Mouse (Mus musculus) stomach, postnatal 0 days (tissue): ENCODE measurements around the gene Abcb8. TPM values are rescaled to one million over a fixed set of nuclear protein-coding genes. Genes with fewer than 3 reads are reported as not detected.

Source experiments
- ATAC-seq: fragments of 200-750 bp; cut with Nextera tagmentation; 2 replicates; pipeline ENCODE4 v1.8.0; 2017; ENCODE audit not compliant: low FRiP score, low TSS enrichment
- DNase-seq: peaks from one replicate; pipeline ENCODE4 v3.0.0-alpha.2; 2016; ENCODE audit warnings: low spot score
- H3K27ac ChIP-seq: fragments of 300-500 bp; sonication (generic); replicated peaks from 2 replicates; pipeline ENCODE4 v1.5.1; 2014; ENCODE audit warnings: mild to moderate bottlenecking, control low read depth
- H3K27me3 ChIP-seq: fragments of 300-500 bp; sonication (generic); 2 replicates; pipeline ENCODE4 v1.6.1; 2014; ENCODE audit warnings: low read length; ENCODE audit not compliant: control insufficient read depth, insufficient read depth
- H3K36me3 ChIP-seq: fragments of 300-500 bp; sonication (generic); 2 replicates; pipeline ENCODE4 v1.6.1; 2014; ENCODE audit warnings: low read length, mixed read lengths; ENCODE audit not compliant: control insufficient read depth, insufficient read depth
- H3K4me1 ChIP-seq: fragments of 300-500 bp; sonication (generic); replicated peaks from 2 replicates; pipeline ENCODE4 v1.6.1; 2014; ENCODE audit warnings: antibody characterized with exemption; ENCODE audit not compliant: control insufficient read depth, insufficient read depth
- H3K4me2 ChIP-seq: fragments of 300-500 bp; sonication (generic); replicated peaks from 2 replicates; pipeline ENCODE4 v1.6.1; 2014; ENCODE audit warnings: low read depth, mild to moderate bottlenecking, control low read depth, moderate library complexity
- H3K4me3 ChIP-seq: fragments of 300-500 bp; sonication (generic); 2 replicates; pipeline ENCODE4 v1.5.1; 2014; ENCODE audit warnings: low read depth, low read length, control low read depth
- H3K9ac ChIP-seq: fragments of 300-500 bp; sonication (generic); 2 replicates; pipeline ENCODE4 v1.6.1; 2014; ENCODE audit warnings: mild to moderate bottlenecking, low read length, control low read depth, mixed read lengths
- H3K9me3 ChIP-seq: fragments of 300-500 bp; sonication (generic); 2 replicates; pipeline ENCODE4 v1.6.1; 2016; ENCODE audit warnings: low read length; ENCODE audit not compliant: control insufficient read depth
- CTCF ChIP-seq: IDR thresholded peaks from 2 replicates; pipeline ENCODE4 v1.5.1; 2016; ENCODE audit warnings: antibody characterized with exemption, low read depth, mild to moderate bottlenecking, moderate library complexity
- EP300 ChIP-seq: optimal IDR thresholded peaks from 2 replicates; pipeline ENCODE3; 2016; ENCODE audit warnings: antibody characterized with exemption
- WGBS: fragments of 180-500 bp; shearing (Covaris S2); extraction: QIAGEN DNeasy Blood & Tissue Kit; methylation state at CpG from one replicate; pipeline ENCODE4 v1.1.7; 2014; 5-methylcytosine and 5-hydroxymethylcytosine counted together
- polyA plus RNA-seq: library from polyadenylated mRNA; unstranded; fragments of >200 nt; fragmentation: Nextera tagmentation; extraction: Ambion mirVana; gene quantifications from 2 replicates; pipeline ENCODE4 v1.2.1, GENCODE M21; 2015

Abcb8 gene
- polyA plus RNA-seq, 1 experiment from 2014 or later, result 29.3 TPM

DNA sequence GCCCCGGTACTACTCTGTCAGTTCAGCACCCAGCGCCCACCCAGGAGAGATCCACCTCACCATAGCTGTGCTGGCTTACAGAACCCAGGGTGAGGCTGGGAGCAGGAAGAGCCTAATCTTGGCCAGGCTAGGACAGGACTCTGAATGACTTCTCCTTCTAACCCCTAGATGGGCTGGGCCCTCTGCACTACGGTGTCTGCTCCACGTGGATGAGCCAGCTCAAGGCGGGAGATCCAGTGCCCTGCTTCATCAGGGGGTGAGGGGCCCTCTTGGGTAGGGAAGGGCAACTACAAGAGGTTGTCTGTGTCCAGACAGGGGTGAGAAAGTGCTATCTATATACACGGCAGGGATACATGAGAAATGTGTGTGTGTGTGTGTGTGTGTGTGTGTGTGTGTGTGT lies 12.0 kb upstream of the Abcb8 start:
- DNase-seq (no peak), ATAC-seq (no peak)
- H3K4me2 ChIP-seq, result no peak overlapping the region
- H3K36me3 ChIP-seq, result no peaks in the 10 kb centered on the region
- 69% methylated on average over 6 of the region's 6 CpGs for WGBS
- no peak overlapping the region for H3K27ac ChIP-seq
- no peak overlapping the region for H3K9ac ChIP-seq
- H3K27me3 ChIP-seq, result no peaks in the 10 kb centered on the region
- no peak overlapping the region for H3K4me3 ChIP-seq
- TF ChIP-seq CTCF (no peak), EP300 (no peak)
- no peaks in the 10 kb centered on the region for H3K9me3 ChIP-seq
- H3K4me1 ChIP-seq, result 0 out of 2 replicates have a peak, but pooled peaks cover 2% of the 10 kb centered on the region

DNA sequence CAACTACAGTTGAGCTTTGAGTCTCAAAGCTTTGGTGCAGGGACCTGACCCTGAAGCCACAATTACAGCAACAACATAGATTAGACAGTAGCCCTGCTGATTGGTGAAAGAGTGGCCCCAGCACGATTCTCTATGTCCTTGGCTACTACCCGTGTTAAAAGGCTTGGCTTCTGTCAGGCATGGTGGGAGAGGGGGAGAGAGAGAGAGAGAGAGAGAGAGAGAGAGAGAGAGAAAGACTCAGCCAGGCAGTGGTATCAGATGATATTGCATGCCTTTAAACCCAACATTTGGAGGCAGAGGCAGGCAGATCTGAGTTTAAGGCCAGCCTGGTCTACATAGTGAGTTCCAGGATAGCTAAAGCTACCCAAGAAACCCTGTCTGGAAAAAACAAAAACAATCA lies 11.5 kb upstream of the Abcb8 start:
- H3K36me3 ChIP-seq, result no peaks in the 10 kb centered on the region

GRCm38 (mm10) chr5:24383026-24383859 lies 10.2 kb upstream of the Abcb8 start:
- peak overlapping the region; percentile 38; the same call in 1 of the 2 replicates for H3K9ac ChIP-seq
- no peaks in the 10 kb centered on the region for H3K9me3 ChIP-seq
- H3K4me3 ChIP-seq, result peak overlapping the region; percentile 32
- 0 out of 2 replicates have a peak, but pooled peaks cover 5% of the 10 kb centered on the region for H3K4me1 ChIP-seq
- H3K27me3 ChIP-seq, result no peaks in the 10 kb centered on the region; the same call in 1 of the 2 replicates
- H3K36me3 ChIP-seq, result no peaks in the 10 kb centered on the region
- TF ChIP-seq EP300 (no peak), CTCF (peak; percentile 74)
- peak overlapping the region; percentile 59 for H3K4me2 ChIP-seq
- peak overlapping the region; percentile 24 for H3K27ac ChIP-seq
- WGBS, result 2% methylated on average over 34 of the region's 34 CpGs
- peak; percentile 94 for DNase-seq
- peak; percentile 90 for ATAC-seq

More for the DNA sequence above, 11.5 kb upstream of the Abcb8 start:
- no peak overlapping the region for H3K27ac ChIP-seq
- DNase-seq (no peak), ATAC-seq (no peak)
- no peak overlapping the region for H3K4me2 ChIP-seq
- H3K27me3 ChIP-seq, result no peaks in the 10 kb centered on the region
- TF ChIP-seq EP300 (no peak), CTCF (no peak)
- H3K4me1 ChIP-seq, result 0 out of 2 replicates have a peak, but pooled peaks cover 2% of the 10 kb centered on the region
- H3K9me3 ChIP-seq, result no peaks in the 10 kb centered on the region
- 84% methylated on average over 2 of the region's 2 CpGs for WGBS
- no peak overlapping the region for H3K9ac ChIP-seq
- H3K4me3 ChIP-seq, result no peak overlapping the region

DNA sequence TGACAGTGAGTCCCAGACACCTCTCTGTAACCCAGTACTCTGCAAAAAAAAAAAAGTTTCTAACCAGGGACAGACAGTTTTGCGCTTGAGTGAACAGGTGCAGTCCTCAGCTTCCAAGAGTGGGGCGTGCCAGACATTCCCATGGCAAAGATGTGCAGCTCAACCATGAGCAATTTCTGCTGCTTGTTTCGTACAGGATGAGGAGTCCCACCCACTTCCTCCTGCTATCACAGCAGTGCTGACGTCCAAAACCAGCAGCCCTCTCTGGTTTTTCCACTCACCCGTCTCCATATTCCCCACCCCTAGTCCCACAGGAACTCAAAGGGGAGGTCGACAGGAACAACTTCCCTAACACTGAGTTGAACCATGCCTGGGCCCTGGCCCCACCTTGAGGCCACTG lies 9.1 kb upstream of the Abcb8 start:
- ATAC-seq (no peak), DNase-seq (no peak)
- 59% methylated on average over 6 of the region's 6 CpGs for WGBS
- Histone ChIP-seq H3K27ac (peak overlapping the region; percentile 24; the same call in 1 of the 2 replicates), H3K36me3 (no peaks in the 10 kb centered on the region), H3K4me1 (0 out of 2 replicates have a peak, but pooled peaks cover 5% of the 10 kb centered on the region), H3K4me2 (no peak overlapping the region), H3K9ac (no peak overlapping the region), H3K4me3 (no peak overlapping the region), H3K9me3 (no peaks in the 10 kb centered on the region), H3K27me3 (no peaks in the 10 kb centered on the region; the same call in 1 of the 2 replicates)
- no peak for TF ChIP-seq EP300
- no peak for TF ChIP-seq CTCF

DNA sequence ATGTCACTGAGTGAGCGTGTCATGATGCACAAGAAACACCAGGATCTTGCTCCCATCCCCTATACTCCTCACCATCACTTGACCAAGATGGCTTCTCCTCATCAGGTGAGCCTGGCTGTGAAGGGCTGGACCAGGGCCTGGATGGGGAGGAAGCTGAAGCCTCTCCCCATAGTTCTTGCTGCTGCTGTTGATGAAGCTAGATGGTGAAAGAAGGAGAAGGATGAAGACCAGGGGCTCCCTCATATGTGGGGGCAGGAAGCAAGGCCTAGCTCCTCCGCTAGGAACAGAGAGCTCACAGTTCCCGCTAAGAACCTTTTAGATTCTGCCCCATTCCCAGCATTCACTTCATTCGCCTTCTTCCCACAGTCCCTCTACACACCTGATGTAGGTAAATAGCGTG lies 8.1 kb upstream of the Abcb8 start:
- H3K27me3 ChIP-seq, result no peaks in the 10 kb centered on the region; the same call in 1 of the 2 replicates

More for the DNA sequence above, 8.1 kb upstream of the Abcb8 start:
- DNase-seq, result no peak
- 0 out of 2 replicates have a peak, but pooled peaks cover 5% of the 10 kb centered on the region for H3K4me1 ChIP-seq
- H3K4me3 ChIP-seq, result no peak overlapping the region
- H3K9ac ChIP-seq, result no peak overlapping the region
- no peaks in the 10 kb centered on the region for H3K9me3 ChIP-seq
- ATAC-seq, result no peak
- WGBS, result 90% methylated on average over 5 of the region's 5 CpGs
- H3K4me2 ChIP-seq, result no peak overlapping the region
- H3K36me3 ChIP-seq, result no peaks in the 10 kb centered on the region
- H3K27ac ChIP-seq, result no peak overlapping the region
- no peak for TF ChIP-seq CTCF
- no peak for TF ChIP-seq EP300
